Mouse (Mus musculus): Measurements from ENCODE around the gene Olfr597. TPM values are rescaled to one million over a fixed set of nuclear protein-coding genes. Genes with fewer than 3 reads are reported as not detected.
"Not testable (repeated sequence)": the region's sequence is repeated elsewhere in the genome, so short reads cannot be mapped to it uniquely, and the experiment has no call there.

The Olfr597 gene
- total RNA-seq (2021), result not detected
- long read RNA-seq, experiment 1, result 0 reads
- long read RNA-seq, experiment 2, result 0 reads

- intact Hi-C loops (cut with DNase I); DNase-seq: not testable (repeated sequence)
Observed at GRCm38 (mm10) chr7:103316015-103316414, at the start of gene Olfr597. Olfr597 (plus strand) TSS chr7:103316315.

- DNase-seq; intact Hi-C loops (cut with DNase I): not testable (repeated sequence)
Observed at GRCm38 (mm10) chr7:103305348-103305747, 10.8 kb upstream of the Olfr597 start, which contains the start of gene Olfr596. Olfr596 (plus strand) TSS chr7:103305648.

- intact Hi-C loops (cut with DNase I), result no loop called here
- no peak for DNase-seq
Observed at GRCm38 (mm10) chr7:103323268-103323667, 7.2 kb downstream of the Olfr597 start, which contains the start of gene Olfr598. Olfr598 (plus strand) TSS chr7:103323568.

- intact Hi-C loops (cut with DNase I), result no loop called here
- no peak for DNase-seq
Observed at GRCm38 (mm10) chr7:103335617-103336016, 19.5 kb downstream of the Olfr597 start, which contains the start of gene Olfr599. Olfr599 (plus strand) TSS chr7:103335917.

GRCm38 (mm10) chr7:103349569-103349968, 33.5 kb downstream of the Olfr597 start, which contains the start of gene Olfr600:
Olfr600 (minus strand) TSS chr7:103349669.
- intact Hi-C loops (cut with DNase I), result no loop called here
- no peak for DNase-seq

- DNase-seq, result no peak
- intact Hi-C loops (cut with DNase I), result no loop called here
Observed at GRCm38 (mm10) chr7:103362555-103362954, 46.4 kb downstream of the Olfr597 start, which contains the start of gene Olfr601. Olfr601 (minus strand) TSS chr7:103362655.

Small RNA genes lying within 50 kb of the gene (microRNA-seq; reads per million reads assigned to microRNA genes)
- 0 reads per million in 2 experiments for gene Gm23550

Other genes starting within 250 kb of the Olfr597 start
- gene Olfr584, start 234.4 kb upstream of the Olfr597 start, total RNA-seq (2021), result not detected
- not detected for gene Olfr585, start 218.6 kb upstream of the Olfr597 start, total RNA-seq (2021)
- not detected for gene Olfr586, start 190.7 kb upstream of the Olfr597 start, total RNA-seq (2021)
- not detected for gene Olfr588-ps1, start 175.4 kb upstream of the Olfr597 start, total RNA-seq (2021)
- gene Olfr589, start 160.0 kb upstream of the Olfr597 start, total RNA-seq (2021), result not detected
- not detected for gene Olfr591, start 138.0 kb upstream of the Olfr597 start, total RNA-seq (2021)
- gene Olfr592, start 131.5 kb upstream of the Olfr597 start, total RNA-seq (2021), result not detected
- gene Olfr593, start 104.5 kb upstream of the Olfr597 start, total RNA-seq (2021), result not detected
- gene Olfr594, start 99.3 kb upstream of the Olfr597 start, total RNA-seq (2021), result not detected
- not detected for gene Usp17ld, start 63.8 kb upstream of the Olfr597 start, total RNA-seq (2021)
- not detected for gene Olfr596, start 10.7 kb upstream of the Olfr597 start, total RNA-seq (2021)
- not detected for gene Olfr598, start 7.3 kb downstream of the Olfr597 start, total RNA-seq (2021)
- not detected for gene Olfr599, start 19.6 kb downstream of the Olfr597 start, total RNA-seq (2021)
- gene Olfr600, start 33.4 kb downstream of the Olfr597 start, total RNA-seq (2021), result not detected
- not detected for gene Olfr601, start 46.3 kb downstream of the Olfr597 start, total RNA-seq (2021)
- gene Olfr603, start 69.9 kb downstream of the Olfr597 start, total RNA-seq (2021), result not detected
- not detected for gene Usp17lc, start 98.8 kb downstream of the Olfr597 start, total RNA-seq (2021)
- not detected for gene Olfr605, start 129.1 kb downstream of the Olfr597 start, total RNA-seq (2021)
- not detected for gene Olfr606, start 132.7 kb downstream of the Olfr597 start, total RNA-seq (2021)
- gene Olfr607, start 147.8 kb downstream of the Olfr597 start, total RNA-seq (2021), result not detected
- not detected for gene Olfr608, start 153.6 kb downstream of the Olfr597 start, total RNA-seq (2021)
- gene Olfr609, start 181.7 kb downstream of the Olfr597 start, total RNA-seq (2021), result not detected
- not detected for gene Olfr610, start 195.8 kb downstream of the Olfr597 start, total RNA-seq (2021)
- not detected for gene Olfr611, start 204.5 kb downstream of the Olfr597 start, total RNA-seq (2021)
- not detected for gene Olfr612, start 226.4 kb downstream of the Olfr597 start, total RNA-seq (2021)
- gene Olfr613, start 231.8 kb downstream of the Olfr597 start, total RNA-seq (2021), result not detected
- gene Olfr615, start 239.8 kb downstream of the Olfr597 start, total RNA-seq (2021), result not detected